Mouse (Mus musculus) G1E (cell line): ENCODE results near the gene Lrp4.

Experiments
- CTCF ChIP-seq: IDR thresholded peaks from 2 replicates; pipeline ENCODE4 v1.5.1; 2012; ENCODE audit warnings: low read depth, low read length, inconsistent platforms, mixed read lengths
- GATA1 ChIP-seq: IDR thresholded peaks from 2 replicates; pipeline ENCODE4 v1.6.1; 2012; ENCODE audit warnings: borderline replicate concordance, low read length, inconsistent platforms, mixed read lengths

GRCm38 (mm10) chr2:91458252-91458672, 951 bp downstream of the Lrp4 start:
- no peak for TF ChIP-seq CTCF
- TF ChIP-seq GATA1 = no peak
